Mouse (Mus musculus): Measurements from ENCODE around the gene Galnt6. TPM values are rescaled to one million over a fixed set of nuclear protein-coding genes. Genes with fewer than 3 reads are reported as not detected.

Galnt6 gene
- polyA plus RNA-seq, 2 experiments: 0.47 to 0.84 TPM

GRCm38 (mm10) chr15:100660805-100661204 lies 68.4 kb downstream of the Galnt6 start:
- Histone ChIP-seq H3K4me2 (ENCODE audit: low read depth) (no peak overlapping the region), H3K4me3 (ENCODE audit: insufficient read depth in 1 of 2, low read depth in 2 of 2, low read length in 2 of 2) (no peak overlapping the region), H3K27ac (no peak overlapping the region), H3K36me3 (replicated peaks; ENCODE audit: control insufficient read depth, insufficient read depth, low read depth) (no peaks in the 10 kb centered on the region), H3K4me1 (replicated peaks; ENCODE audit: control insufficient read depth in 2 of 2, insufficient read depth in 2 of 2, low read length in 1 of 2) (peaks cover 0 to 23% of the 10 kb centered on the region in 2 experiments; a peak in 3 of 4 replicates), H3K9me3 (ENCODE audit: control insufficient read depth, low read length) (no peaks in the 10 kb centered on the region), H3K27me3 (ENCODE audit: control insufficient read depth, insufficient read depth, low read length) (no peaks in the 10 kb centered on the region), H3K9ac (replicated peaks) (no peak overlapping the region)
- DNase-seq (ENCODE audit: low read depth in 3 of 3, low spot score in 3 of 3): no peak
- TF ChIP-seq EP300 (IDR thresholded peaks at IDR 0.05; ENCODE audit: low read depth) (no peak), CTCF (IDR thresholded peaks at IDR 0.05; ENCODE audit: low read depth) (no peak)
- WGBS (ENCODE audit: insufficient replicate concordance): 71% methylated on average over 5 of the region's 5 CpGs
- no peak for ATAC-seq (ENCODE audit: insufficient read depth)

DNA sequence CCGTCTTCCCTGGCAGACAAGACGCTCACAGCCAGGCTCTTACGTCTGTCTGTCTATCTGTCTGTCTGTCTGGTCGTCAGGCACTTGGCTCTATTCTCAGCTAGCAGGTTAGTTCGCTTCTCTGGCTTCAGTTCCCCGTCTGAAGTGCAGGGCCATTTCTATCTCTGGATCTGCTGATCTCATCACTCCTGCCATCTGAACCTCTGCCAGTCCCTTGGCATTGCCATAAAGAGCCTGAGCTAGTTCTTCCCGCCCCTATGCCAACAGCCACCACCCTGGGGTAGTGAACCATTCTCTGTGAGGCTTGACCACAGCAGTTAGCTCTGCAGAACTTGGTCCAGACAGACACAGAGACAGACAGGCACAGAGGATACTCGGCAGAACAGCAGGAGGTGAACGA lies 68.9 kb downstream of the Galnt6 start:
- H3K4me2 ChIP-seq (ENCODE audit: low read depth): no peak overlapping the region
- no peaks in the 10 kb centered on the region for H3K9me3 ChIP-seq (ENCODE audit: control insufficient read depth, low read length)
- DNase-seq (ENCODE audit: low read depth in 3 of 3, low spot score in 3 of 3) (no peak), ATAC-seq (ENCODE audit: insufficient read depth) (no peak)
- no peak for TF ChIP-seq EP300 (IDR thresholded peaks at IDR 0.05; ENCODE audit: low read depth)
- no peak for TF ChIP-seq CTCF (IDR thresholded peaks at IDR 0.05; ENCODE audit: low read depth)
- no peaks in the 10 kb centered on the region for H3K36me3 ChIP-seq (replicated peaks; ENCODE audit: control insufficient read depth, insufficient read depth, low read depth)
- WGBS (ENCODE audit: insufficient replicate concordance): 65% methylated on average over 9 of the region's 9 CpGs
- H3K4me1 ChIP-seq (replicated peaks; ENCODE audit: control insufficient read depth in 2 of 2, insufficient read depth in 2 of 2, low read length in 1 of 2): peaks cover 0 to 18% of the 10 kb centered on the region in 2 experiments; a peak in 3 of 4 replicates
- no peak overlapping the region for H3K4me3 ChIP-seq (ENCODE audit: insufficient read depth in 1 of 2, low read depth in 2 of 2, low read length in 2 of 2)
- no peaks in the 10 kb centered on the region for H3K27me3 ChIP-seq (ENCODE audit: control insufficient read depth, insufficient read depth, low read length)
- no peak overlapping the region for H3K27ac ChIP-seq
- H3K9ac ChIP-seq (replicated peaks): no peak overlapping the region

DNA sequence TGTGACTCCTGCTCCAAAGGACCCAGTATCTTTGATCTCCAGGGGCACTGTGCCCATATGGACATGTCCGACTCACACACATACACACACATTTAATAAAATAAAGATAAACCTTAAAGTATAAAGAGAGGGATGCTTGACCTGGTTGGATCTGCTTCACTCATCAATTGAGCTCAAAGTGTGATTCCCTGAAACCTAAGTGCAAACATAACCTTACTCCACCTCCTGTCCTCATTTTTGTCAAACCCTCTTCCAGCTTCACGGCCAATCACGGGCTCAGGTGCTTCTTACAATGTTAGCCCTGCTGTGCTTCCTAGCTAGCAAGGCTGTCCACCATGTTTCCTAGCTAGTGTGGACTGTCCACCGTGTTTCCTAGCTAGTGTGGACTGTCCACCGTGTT lies 74.0 kb downstream of the Galnt6 start:
- DNase-seq (ENCODE audit: low read depth in 3 of 3, low spot score in 3 of 3) (no peak), ATAC-seq (ENCODE audit: insufficient read depth) (no peak)
- WGBS (ENCODE audit: insufficient replicate concordance): 73% methylated on average over 5 of the region's 5 CpGs
- Histone ChIP-seq H3K9ac (replicated peaks) (no peak overlapping the region), H3K4me2 (ENCODE audit: low read depth) (no peak overlapping the region), H3K9me3 (ENCODE audit: control insufficient read depth, low read length) (no peaks in the 10 kb centered on the region), H3K27ac (no peak overlapping the region), H3K27me3 (ENCODE audit: control insufficient read depth, insufficient read depth, low read length) (no peaks in the 10 kb centered on the region), H3K36me3 (replicated peaks; ENCODE audit: control insufficient read depth, insufficient read depth, low read depth) (no peaks in the 10 kb centered on the region), H3K4me1 (replicated peaks; ENCODE audit: control insufficient read depth in 2 of 2, insufficient read depth in 2 of 2, low read length in 1 of 2) (no peaks in the 10 kb centered on the region), H3K4me3 (ENCODE audit: insufficient read depth in 1 of 2, low read depth in 2 of 2, low read length in 2 of 2) (no peak overlapping the region)
- no peak for TF ChIP-seq EP300 (IDR thresholded peaks at IDR 0.05; ENCODE audit: low read depth)
- no peak for TF ChIP-seq CTCF (IDR thresholded peaks at IDR 0.05; ENCODE audit: low read depth)

DNA sequence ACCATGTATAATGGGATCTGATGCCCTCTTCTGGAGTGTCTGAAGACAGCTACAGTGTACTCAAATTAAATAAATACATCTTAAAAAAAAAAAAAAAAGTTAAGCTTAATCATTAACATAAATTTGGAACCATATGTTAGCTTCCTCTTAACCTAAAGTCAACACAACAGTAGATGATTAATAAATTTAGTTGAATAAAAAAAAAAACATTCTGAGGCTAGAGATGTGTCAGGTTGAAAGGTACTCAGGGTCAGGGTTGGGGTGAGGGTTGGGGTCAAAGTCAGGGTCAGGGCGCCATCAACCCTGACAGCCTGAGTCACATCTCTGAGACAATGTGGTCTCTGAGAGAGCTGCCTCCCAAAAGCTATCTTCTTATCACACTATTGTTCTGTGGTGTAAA lies 74.9 kb downstream of the Galnt6 start:
- DNase-seq (ENCODE audit: low read depth in 3 of 3, low spot score in 3 of 3) (no peak), ATAC-seq (ENCODE audit: insufficient read depth) (no peak)
- WGBS (ENCODE audit: insufficient replicate concordance): 73% methylated on average over 1 of the region's 1 CpGs
- Histone ChIP-seq H3K27me3 (ENCODE audit: control insufficient read depth, insufficient read depth, low read length) (no peaks in the 10 kb centered on the region), H3K9me3 (ENCODE audit: control insufficient read depth, low read length) (no peaks in the 10 kb centered on the region), H3K27ac (no peak overlapping the region), H3K36me3 (replicated peaks; ENCODE audit: control insufficient read depth, insufficient read depth, low read depth) (no peaks in the 10 kb centered on the region), H3K4me2 (ENCODE audit: low read depth) (no peak overlapping the region), H3K4me1 (replicated peaks; ENCODE audit: control insufficient read depth in 2 of 2, insufficient read depth in 2 of 2, low read length in 1 of 2) (no peaks in the 10 kb centered on the region), H3K4me3 (ENCODE audit: insufficient read depth in 1 of 2, low read depth in 2 of 2, low read length in 2 of 2) (no peak overlapping the region), H3K9ac (replicated peaks) (no peak overlapping the region)
- TF ChIP-seq CTCF (IDR thresholded peaks at IDR 0.05; ENCODE audit: low read depth) (no peak), EP300 (IDR thresholded peaks at IDR 0.05; ENCODE audit: low read depth) (no peak)

DNA sequence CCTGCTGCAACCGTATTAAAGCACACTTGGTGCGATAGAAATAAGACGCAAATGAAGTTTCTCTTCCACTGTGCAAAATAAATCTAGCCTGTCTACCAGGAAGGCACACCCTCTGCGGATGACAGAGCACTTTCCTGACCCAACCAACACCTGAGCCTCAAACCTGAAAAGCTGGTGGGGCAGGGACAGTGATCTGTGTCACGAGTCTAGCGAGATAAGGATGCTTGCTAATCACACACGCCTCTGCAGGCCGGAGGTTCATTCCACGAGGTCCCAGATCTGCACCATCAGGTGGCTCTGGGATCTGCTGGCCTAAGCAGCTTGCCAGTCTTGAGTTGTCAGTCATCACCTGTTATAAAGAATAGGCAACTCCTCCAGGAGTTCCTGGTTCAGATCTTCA lies 77.6 kb downstream of the Galnt6 start:
- Histone ChIP-seq H3K36me3 (replicated peaks; ENCODE audit: control insufficient read depth, insufficient read depth, low read depth) (no peaks in the 10 kb centered on the region), H3K27ac (no peak overlapping the region), H3K4me2 (ENCODE audit: low read depth) (no peak overlapping the region), H3K9ac (replicated peaks) (no peak overlapping the region), H3K9me3 (ENCODE audit: control insufficient read depth, low read length) (no peaks in the 10 kb centered on the region), H3K4me1 (replicated peaks; ENCODE audit: control insufficient read depth in 2 of 2, insufficient read depth in 2 of 2, low read length in 1 of 2) (no peaks in the 10 kb centered on the region), H3K4me3 (ENCODE audit: insufficient read depth in 1 of 2, low read depth in 2 of 2, low read length in 2 of 2) (no peak overlapping the region), H3K27me3 (ENCODE audit: control insufficient read depth, insufficient read depth, low read length) (no peaks in the 10 kb centered on the region)
- no peak for TF ChIP-seq CTCF (IDR thresholded peaks at IDR 0.05; ENCODE audit: low read depth)
- no peak for TF ChIP-seq EP300 (IDR thresholded peaks at IDR 0.05; ENCODE audit: low read depth)
- WGBS (ENCODE audit: insufficient replicate concordance): 50% methylated on average over 9 of the region's 9 CpGs
- DNase-seq (ENCODE audit: low read depth in 3 of 3, low spot score in 3 of 3): no peak
- peak; percentile 35; the same call in 1 of the 2 replicates for ATAC-seq (ENCODE audit: insufficient read depth)
